Mouse (Mus musculus) E14TG2a.4 (cell line): ENCODE data around the gene Cpb2.

Source experiments
- CTCF ChIP-seq: conservative IDR thresholded peaks from 2 replicates; pipeline ENCODE4 v1.5.1; 2014; ENCODE audit warnings: low read length
- NANOG ChIP-seq: IDR thresholded peaks from 2 replicates; pipeline ENCODE4 v1.6.1; 2014; ENCODE audit warnings: borderline replicate concordance, low read length, mixed read lengths
- POU5F1 ChIP-seq: IDR thresholded peaks from 2 replicates; pipeline ENCODE4 v1.6.1; 2014; ENCODE audit warnings: low read length, borderline replicate concordance

DNA sequence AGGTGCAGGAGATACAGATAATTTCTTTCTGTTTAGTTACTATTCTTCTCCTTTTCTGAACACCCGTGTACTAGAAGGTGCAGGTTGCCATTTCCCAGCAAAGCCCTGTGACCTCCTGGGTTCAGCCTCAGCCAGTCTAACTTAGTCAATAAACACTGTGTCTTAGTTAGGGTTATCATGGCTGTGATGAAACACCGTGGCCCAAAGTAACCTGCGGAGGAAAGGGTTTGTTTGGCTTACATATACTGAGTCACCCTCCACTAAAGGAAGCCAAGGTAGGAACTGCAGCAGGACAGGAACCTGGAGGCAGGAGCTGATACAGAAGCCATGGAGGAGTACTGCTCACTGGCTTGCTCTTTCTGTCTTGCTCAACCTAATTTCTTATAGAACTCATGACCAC lies 8.3 kb downstream of the Cpb2 start:
- TF ChIP-seq CTCF (no peak), POU5F1 (no peak), NANOG (no peak)
